Mouse (Mus musculus) ES-Bruce4 (cell line): ENCODE measurements at regions not wholly inside any gene's neighbourhood (a gene's known extent, or its start where the extent isn't known, plus 50 kb on each side); places are given as distances from the start of the nearest gene placed in this dataset.

ENCODE experiments used
- CTCF ChIP-seq: IDR thresholded peaks from one replicate; pipeline ENCODE4 v1.8.1; 2011; ENCODE audit warnings: low read depth, low read length
- POLR2A ChIP-seq: IDR thresholded peaks from one replicate; pipeline ENCODE4 v1.8.1; 2011; ENCODE audit warnings: low read length; ENCODE audit not compliant: insufficient read depth

DNA sequence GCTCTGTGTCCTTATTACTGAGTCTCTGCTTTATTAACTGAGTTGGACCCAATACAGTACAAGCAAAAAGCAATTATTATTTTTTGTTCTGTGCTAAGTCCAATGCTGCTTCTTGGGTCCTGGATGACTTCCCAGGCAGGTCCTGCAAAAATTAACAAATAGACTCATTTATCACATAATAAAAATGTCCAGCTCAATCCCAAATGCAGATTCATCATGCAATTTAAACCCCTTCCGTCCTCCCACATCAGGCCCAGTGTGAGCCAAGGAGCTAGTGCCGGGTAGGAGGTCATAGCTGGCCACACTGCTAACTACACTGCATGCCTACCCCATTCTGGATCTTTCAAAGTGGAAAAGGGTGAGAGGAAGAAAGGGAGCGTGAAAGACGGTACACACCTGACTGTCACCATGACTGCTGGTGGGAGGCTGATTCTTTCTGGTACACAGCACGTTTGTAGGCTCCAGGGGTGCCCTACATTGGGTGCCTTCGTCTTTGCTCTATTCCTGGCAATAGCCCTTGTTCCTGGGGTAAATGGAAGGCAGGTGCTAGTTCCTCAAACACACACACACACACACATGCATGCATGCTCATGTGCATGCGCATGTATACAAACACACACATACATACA is 515.7 kb upstream of the Gm19410 start:
- TF ChIP-seq POLR2A = no peak
- TF ChIP-seq CTCF = no peak
